ENCODE assay signal across 20 mouse cellular contexts in the genomic region with DNA sequence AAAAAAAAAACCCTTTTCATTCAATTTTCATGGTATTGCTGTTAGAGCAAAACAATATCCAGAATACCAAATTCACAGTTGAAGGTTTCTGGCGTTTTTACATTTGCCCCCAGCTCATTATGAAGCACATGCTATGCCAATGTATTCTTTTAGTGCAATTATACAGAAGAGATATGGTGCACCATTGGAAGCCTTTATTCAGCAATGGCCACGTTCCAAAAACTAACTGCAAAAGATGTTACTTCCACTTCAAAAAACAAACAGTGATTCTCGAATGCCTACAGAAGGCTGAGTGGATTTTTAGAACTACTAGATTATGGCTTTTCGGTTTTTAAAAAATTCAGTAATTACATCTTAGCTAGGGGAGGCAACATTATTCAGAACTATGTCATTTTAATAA.
"Had no signal": no experiment of that assay in that cellular context is flagged by ENCODE, and none has a peak within 500 bp of the region (broad histone marks: within the 10 kb centered on the region; RNA-seq: fewer than 3 reads in every experiment).

No protein-coding gene starts in this region.

- DNase-seq: liver, postnatal 0 days; lung, adult 2 months; lung, postnatal 14 days; lung, postnatal 4 days; right cerebral cortex, adult 18-20 months; right cerebral cortex, postnatal 25 days; right cerebral cortex, postnatal 4 days; spleen, adult 18-20 months; thymus, adult 18-20 months; thymus, postnatal 14 days; thymus, postnatal 4 days had no signal

- H3K4me1 ChIP-seq: liver, embryonic 15.5 days; lung, embryonic 15.5 days; midbrain, embryonic 10.5 days; midbrain, embryonic 13.5 days; midbrain, embryonic 15.5 days; neural tube, embryonic 13.5 days; neural tube, embryonic 15.5 days had no signal

- H3K27ac ChIP-seq: liver, embryonic 15.5 days; lung, embryonic 15.5 days; midbrain, embryonic 10.5 days; midbrain, embryonic 13.5 days; midbrain, embryonic 15.5 days; neural tube, embryonic 13.5 days; neural tube, embryonic 15.5 days had no signal

- H3K4me2 ChIP-seq: liver, embryonic 15.5 days; lung, embryonic 15.5 days; midbrain, embryonic 13.5 days; midbrain, embryonic 15.5 days; neural tube, embryonic 13.5 days; neural tube, embryonic 15.5 days had no signal

- H3K4me3 ChIP-seq: liver, embryonic 15.5 days; lung, embryonic 15.5 days; midbrain, embryonic 10.5 days; midbrain, embryonic 13.5 days; midbrain, embryonic 15.5 days; myocyte; neural tube, embryonic 13.5 days; neural tube, embryonic 15.5 days had no signal

- H3K27me3 ChIP-seq: liver, embryonic 15.5 days; lung, embryonic 15.5 days; midbrain, embryonic 13.5 days; midbrain, embryonic 15.5 days; neural tube, embryonic 13.5 days; neural tube, embryonic 15.5 days had no signal

- H3K9ac ChIP-seq: liver, embryonic 15.5 days; liver, postnatal 0 days; lung, embryonic 15.5 days; midbrain, embryonic 13.5 days; midbrain, embryonic 15.5 days; neural tube, embryonic 13.5 days; neural tube, embryonic 15.5 days had no signal

- ATAC-seq: liver, postnatal 0 days; lung, postnatal 0 days; midbrain, embryonic 13.5 days; midbrain, embryonic 15.5 days had no signal

- H3K9me3 ChIP-seq: liver, embryonic 15.5 days; lung, embryonic 15.5 days; midbrain, embryonic 10.5 days; midbrain, embryonic 13.5 days; midbrain, embryonic 15.5 days; neural tube, embryonic 13.5 days; neural tube, embryonic 15.5 days had no signal

- H3K36me3 ChIP-seq: liver, embryonic 15.5 days; lung, embryonic 15.5 days; midbrain, embryonic 10.5 days; midbrain, embryonic 13.5 days; midbrain, embryonic 15.5 days; neural tube, embryonic 13.5 days; neural tube, embryonic 15.5 days had no signal
